Mouse (Mus musculus) megakaryocyte progenitor cell, adult 5-6 weeks (primary cell): ENCODE measurements around the gene Ccdc73. TPM values are rescaled to one million over a fixed set of nuclear protein-coding genes. Genes with fewer than 3 reads are reported as not detected.
"Not testable (repeated sequence)": the region's sequence is repeated elsewhere in the genome, so short reads cannot be mapped to it uniquely, and the experiment has no call there.

Experiments
- ATAC-seq: replicated peaks from 2 replicates; pipeline ENCODE4 v1.8.0; 2016; ENCODE audit warnings: mild to moderate bottlenecking, moderate TSS enrichment, inconsistent platforms; ENCODE audit not compliant: poor library complexity
- total RNA-seq, 2 experiments: library from RNA; stranded (forward) in 1 of 2; stranded (reverse) in 1 of 2; fragments of 157-497, 149-512 nt in 1 of 2; fragments of 200-1000 nt in 1 of 2; gene quantifications; 2 replicates each; pipeline versions ENCODE4 v1.2.3 to v1.2.4; 2015 to 2017

The Ccdc73 gene
- 2.2 and 10.1 TPM in 2 replicates for total RNA-seq (2015)
- total RNA-seq (2017): 0.03 and 5.2 TPM in 2 replicates

- ATAC-seq: no peak
These were observed at the start of gene Ccdc73 for GRCm38 (mm10) chr2:104867282-104867855. Gene Ccdc73 (plus strand): TSS chr2:104867805.

GRCm38 (mm10) chr2:104818763-104819162, 48.8 kb upstream of the Ccdc73 start:
- ATAC-seq: not testable (repeated sequence)

DNA sequence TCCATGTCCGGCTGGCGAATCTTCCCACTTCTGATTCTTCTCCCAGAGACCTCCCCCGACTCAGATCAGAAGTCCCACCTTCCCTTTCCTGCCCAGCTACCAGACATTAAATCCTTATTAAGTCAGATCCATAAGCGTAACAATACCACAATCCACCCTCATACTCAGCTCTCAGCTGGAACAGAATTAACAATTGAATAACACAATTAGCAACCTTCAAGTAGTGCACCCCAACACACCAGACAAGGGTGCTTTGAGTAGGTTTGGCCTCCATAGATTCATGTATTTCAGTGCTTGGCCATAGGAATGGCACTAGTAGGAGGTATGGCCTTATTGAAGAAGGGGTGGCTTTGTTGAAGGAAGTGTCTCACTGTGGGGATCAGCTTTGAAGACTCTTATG, 41.4 kb upstream of the Ccdc73 start:
- no peak for ATAC-seq

- ATAC-seq: no peak
These were observed 35.1 kb upstream of the Ccdc73 start for GRCm38 (mm10) chr2:104832486-104832885.

GRCm38 (mm10) chr2:104840974-104841373, 26.6 kb upstream of the Ccdc73 start:
- no peak for ATAC-seq

DNA sequence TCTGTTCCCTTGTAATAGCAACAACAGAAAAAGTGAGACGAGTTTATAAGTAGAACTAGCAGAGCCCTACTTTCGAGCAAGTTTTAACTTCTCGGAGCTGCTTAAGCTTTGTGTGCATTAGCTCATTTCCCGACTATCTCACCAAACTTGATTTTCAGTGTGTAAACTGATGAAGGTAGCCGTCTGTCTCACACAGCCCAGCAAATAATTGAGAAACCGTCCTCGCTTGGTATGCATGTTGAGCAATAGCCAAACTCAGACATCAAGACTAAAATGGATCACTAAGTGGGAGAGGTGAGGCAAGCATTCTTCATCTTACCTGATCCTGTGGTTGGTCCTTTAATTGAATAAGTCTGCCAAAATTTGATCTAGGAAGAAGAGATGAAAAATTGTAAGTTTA, 25.9 kb upstream of the Ccdc73 start:
- ATAC-seq: no peak

DNA sequence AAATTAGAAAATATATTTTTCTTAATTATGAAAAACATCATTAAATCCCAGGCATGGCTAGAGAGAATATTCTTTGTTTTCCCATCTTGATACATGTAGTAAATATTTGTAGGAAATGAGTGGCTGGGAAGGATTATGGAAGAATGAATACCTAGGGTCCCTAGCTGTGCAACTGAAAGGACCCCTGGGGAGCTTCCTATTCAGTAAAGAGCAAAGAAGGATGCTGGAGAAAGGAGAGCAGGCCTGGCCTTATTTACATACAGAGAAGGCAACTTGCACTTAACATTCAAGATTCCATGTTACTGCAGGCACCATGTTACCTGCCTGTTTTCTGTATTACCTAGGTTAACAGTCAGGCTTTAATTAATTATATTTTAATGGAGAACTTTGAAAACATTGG, 25.0 kb upstream of the Ccdc73 start:
- no peak for ATAC-seq

DNA sequence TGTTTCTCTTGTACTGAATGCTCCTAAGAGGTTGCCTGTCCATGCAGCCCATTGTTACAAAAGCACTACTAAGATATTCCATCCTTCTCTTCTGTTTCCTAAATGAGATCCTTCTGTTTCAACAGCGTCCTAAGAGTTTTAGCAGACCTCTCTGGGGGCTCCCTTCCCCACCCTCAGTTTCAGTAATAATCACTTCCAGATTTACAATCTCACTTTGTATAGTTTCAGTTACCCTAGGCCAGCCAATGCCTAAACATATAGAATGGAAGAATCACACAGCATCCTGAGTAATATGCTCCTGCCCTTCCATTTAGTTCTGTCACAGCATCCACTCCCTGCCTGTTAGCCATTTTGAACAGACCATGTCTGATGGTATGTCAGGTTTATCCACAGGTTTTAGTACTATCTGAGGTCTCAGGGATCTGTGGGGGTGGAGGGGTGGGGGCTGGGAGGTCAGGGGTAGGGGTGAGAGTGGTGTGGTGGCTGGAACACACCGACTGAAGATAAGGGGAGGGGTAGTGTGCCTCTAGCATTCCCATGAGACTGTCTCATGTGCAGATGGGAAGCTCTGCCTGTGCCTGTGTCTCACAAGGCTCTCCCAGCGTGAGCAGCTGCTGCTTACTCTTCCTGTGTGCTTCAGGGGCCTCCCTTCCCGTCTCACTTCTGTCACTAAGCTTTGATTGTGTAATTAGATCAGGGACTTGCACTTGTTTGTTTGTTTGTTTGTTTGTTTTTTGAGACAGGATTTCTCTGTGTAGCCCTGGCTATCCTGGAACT, 20.8 kb upstream of the Ccdc73 start:
- no peak for ATAC-seq

DNA sequence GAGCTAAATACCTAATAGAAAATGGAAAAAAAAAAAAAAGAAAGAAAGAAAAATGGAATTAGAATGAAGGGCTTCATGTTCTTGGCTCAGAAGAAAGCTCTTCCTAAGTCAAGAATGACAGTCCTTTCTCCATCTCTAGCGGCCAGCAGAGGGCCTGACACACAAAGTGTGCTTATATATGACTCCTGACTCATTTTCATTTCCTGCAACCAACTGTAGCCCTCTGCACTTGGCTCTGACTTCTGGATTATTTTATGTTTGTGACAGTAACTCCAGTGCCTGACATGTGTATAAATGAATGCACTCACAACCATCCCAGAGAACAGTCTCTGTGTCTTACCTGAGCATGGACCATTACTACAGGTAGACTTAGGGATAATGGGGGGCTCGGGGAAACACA, 20.0 kb upstream of the Ccdc73 start:
- peak; percentile 78 for ATAC-seq

- peak; percentile 54 for ATAC-seq
These were observed 19.1 kb upstream of the Ccdc73 start for GRCm38 (mm10) chr2:104848235-104849161.

DNA sequence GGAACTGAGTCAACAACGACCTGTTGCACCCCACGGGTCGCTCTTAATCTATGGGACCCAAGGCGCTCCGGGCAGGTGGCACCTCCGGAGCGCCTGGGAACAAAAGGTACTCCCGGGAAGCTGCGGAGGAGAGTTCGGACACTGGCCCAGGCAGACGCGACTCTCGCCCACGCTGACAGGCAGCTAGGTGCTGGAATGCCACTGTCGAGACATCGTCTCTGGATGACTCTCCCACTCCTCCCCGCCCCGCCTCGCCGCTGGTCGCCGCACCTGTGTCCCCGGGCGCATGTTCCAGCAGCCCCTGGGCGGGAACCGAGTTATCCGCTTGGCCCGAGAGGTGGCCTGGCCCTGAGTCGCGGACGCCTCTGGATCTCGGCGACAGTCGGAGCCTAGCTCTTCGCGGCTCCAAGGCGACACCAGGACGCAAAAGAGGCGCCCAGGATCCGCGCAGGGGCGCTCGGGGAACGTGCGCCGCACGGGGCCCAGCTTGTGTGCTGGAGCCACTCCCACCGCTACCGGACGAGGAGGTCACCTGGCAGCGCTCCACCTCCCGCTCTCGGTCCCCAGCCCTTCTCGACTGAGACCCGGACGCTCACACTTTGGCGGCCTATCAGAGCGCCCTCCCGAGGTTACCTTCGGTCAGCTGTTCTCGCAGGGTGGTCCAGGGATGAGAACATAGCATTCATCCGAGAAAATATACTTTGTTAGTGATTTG, 18.2 kb upstream of the Ccdc73 start, which contains the start of gene Prrg4:
TSS of gene Prrg4 (minus strand) at position 601 of the 715 bp plus-strand sequence.
- peak; percentile 60 for ATAC-seq

DNA sequence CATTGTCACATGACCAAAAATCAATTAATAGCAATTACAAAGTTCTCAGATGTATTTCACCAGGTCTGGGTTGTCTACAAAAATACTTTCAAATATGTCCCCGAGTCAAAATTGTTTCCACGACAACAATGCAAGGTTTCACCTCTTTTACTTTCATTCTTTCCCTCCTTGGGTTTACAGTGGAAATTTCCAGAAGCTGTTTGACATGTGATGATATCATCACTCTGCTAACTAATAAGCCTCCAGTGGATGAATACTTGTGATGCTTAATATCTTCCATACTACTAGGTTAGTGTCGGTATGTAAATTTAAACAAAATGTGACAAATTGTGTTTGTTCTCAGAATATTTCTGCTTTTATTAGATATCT, 17.6 kb upstream of the Ccdc73 start:
- no peak for ATAC-seq

- ATAC-seq: no peak
These were observed 15.9 kb upstream of the Ccdc73 start for GRCm38 (mm10) chr2:104851686-104852085.

DNA sequence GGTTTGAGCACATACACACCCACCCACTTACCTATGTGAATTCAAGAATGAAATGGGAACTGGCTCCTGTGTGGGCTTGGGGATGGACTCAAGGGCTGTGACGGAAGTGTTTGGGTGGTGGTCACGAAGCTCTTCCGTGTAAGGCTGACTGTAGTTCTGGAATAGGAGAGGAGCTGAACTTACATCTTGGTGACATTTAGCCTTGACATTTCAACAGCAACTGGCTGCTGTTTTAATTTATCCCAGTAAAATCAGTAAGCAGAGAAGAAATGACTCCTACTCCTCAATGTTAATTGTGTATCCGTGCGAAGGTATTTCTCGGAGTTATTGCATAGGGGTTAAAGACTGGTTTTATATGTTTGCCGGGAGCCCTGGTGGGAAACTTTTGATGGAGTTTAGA, 15.1 kb upstream of the Ccdc73 start:
- no peak for ATAC-seq

GRCm38 (mm10) chr2:104854836-104855235, 12.8 kb upstream of the Ccdc73 start:
- no peak for ATAC-seq

GRCm38 (mm10) chr2:104855732-104856131, 11.9 kb upstream of the Ccdc73 start:
- ATAC-seq: no peak

GRCm38 (mm10) chr2:104856218-104856617, 11.4 kb upstream of the Ccdc73 start:
- ATAC-seq: no peak

DNA sequence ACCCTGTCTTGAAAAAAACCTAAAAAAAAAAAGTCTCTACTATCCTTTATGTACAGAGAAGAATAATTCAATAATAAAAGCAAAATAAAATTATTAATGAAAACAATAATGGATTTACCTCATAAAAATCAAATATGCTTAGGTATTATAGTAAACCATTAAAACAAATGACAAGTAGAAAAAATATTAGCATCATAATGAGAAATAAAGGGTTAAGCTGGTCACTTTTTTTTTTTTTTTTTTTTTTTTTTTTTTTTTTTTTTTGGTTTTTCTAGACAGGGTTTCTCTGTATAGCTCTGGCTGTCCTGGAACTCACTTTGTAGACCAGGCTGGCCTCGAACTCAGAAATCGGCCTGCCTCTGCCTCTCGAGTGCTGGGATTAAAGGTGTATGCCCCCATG, 9.5 kb upstream of the Ccdc73 start:
- not testable (repeated sequence) for ATAC-seq

DNA sequence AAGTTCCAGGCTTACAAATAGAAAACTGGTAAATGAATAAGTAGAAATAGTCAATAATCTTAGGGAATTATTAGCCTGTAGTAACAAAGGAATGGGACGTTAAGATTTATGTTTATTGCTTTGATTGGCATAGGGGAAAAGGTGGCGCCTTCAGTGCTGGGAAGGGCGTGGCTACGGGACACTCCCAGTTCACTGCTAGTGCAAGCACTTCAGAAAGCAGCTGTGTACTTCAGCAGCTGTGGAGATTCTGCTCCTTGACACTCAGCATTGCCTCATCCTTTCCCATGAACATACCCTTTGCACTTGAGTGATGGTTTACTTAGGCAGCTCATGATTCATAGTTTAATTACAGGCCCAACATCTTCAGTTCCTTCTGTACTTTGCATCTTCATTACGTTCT, 8.5 kb upstream of the Ccdc73 start:
- no peak for ATAC-seq

DNA sequence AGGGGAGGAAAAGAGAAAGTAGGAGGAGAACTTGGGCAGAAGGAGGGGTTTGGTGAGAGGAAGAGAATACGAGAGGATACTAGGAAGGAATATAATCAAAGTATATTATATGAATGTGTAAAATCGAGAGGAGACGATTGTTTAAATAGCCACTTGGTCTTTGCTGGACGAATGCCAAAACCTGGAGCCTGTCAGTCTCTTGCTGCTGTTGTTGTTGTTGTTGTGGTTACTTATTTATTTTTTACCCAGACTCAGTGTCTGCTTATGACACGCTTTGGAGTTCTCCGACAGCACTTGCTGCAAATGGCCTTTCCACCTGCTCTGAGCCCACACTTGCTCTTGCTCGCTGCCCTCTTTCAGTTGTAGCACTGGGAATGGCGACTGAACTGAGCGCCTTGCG, 7.2 kb upstream of the Ccdc73 start:
- no peak for ATAC-seq
